Mouse (Mus musculus) natural killer cell, adult 2 months (primary cell): ENCODE data around the gene Prkd2.

Experiments used
- DNase-seq, 2 experiments: peaks; one replicate each; pipeline ENCODE4 v3.0.0; 2022; ENCODE audit warnings: low spot score in 2 of 2

Prkd2 gene

GRCm38 (mm10) chr7:16916342-16917265 lies 73.9 kb downstream of the Prkd2 start:
- DNase-seq = no peak

GRCm38 (mm10) chr7:16917447-16917846 lies 74.7 kb downstream of the Prkd2 start:
- DNase-seq = no peak

- no peak for DNase-seq
These were observed 75.3 kb downstream of the Prkd2 start for GRCm38 (mm10) chr7:16918014-16918413.

GRCm38 (mm10) chr7:16918670-16919069 lies 76.0 kb downstream of the Prkd2 start:
- no peak for DNase-seq

GRCm38 (mm10) chr7:16919395-16920149 lies 76.9 kb downstream of the Prkd2 start:
- DNase-seq = no peak
